Mouse (Mus musculus) lung, embryonic 14.5 days (tissue): ENCODE measurements around the gene Asap2. TPM values are rescaled to one million over a fixed set of nuclear protein-coding genes. Genes with fewer than 3 reads are reported as not detected.

Source experiments
- ATAC-seq: fragments of 200-750 bp; cut with Nextera tagmentation; 2 replicates; pipeline ENCODE4 v1.8.0; 2017; ENCODE audit warnings: mild to moderate bottlenecking, moderate TSS enrichment, moderate library complexity; ENCODE audit not compliant: insufficient read depth
- DNase-seq: peaks from one replicate; pipeline ENCODE4 v3.0.0-alpha.2; 2015
- H3K27ac ChIP-seq: fragments of 300-500 bp; sonication (generic); 2 replicates; pipeline ENCODE4 v1.5.1; 2014; ENCODE audit warnings: low read depth, mild to moderate bottlenecking, moderate library complexity
- H3K27me3 ChIP-seq: fragments of 300-500 bp; sonication (generic); 2 replicates; pipeline ENCODE4 v1.6.1; 2014; ENCODE audit warnings: low read length, control low read depth; ENCODE audit not compliant: insufficient read depth
- H3K36me3 ChIP-seq: fragments of 300-500 bp; sonication (generic); 2 replicates; pipeline ENCODE4 v1.6.1; 2014; ENCODE audit warnings: control low read depth; ENCODE audit not compliant: insufficient read depth
- H3K4me1 ChIP-seq: fragments of 300-500 bp; sonication (generic); 2 replicates; pipeline ENCODE4 v1.6.1; 2014; ENCODE audit warnings: antibody characterized with exemption, control low read depth; ENCODE audit not compliant: insufficient read depth
- H3K4me2 ChIP-seq: fragments of 300-500 bp; sonication (generic); 2 replicates; pipeline ENCODE4 v1.6.1; 2014; ENCODE audit warnings: mild to moderate bottlenecking
- H3K4me3 ChIP-seq: fragments of 300-500 bp; sonication (generic); 2 replicates; pipeline ENCODE4 v1.5.1; 2014; ENCODE audit warnings: low read depth, low read length
- H3K9ac ChIP-seq: fragments of 300-500 bp; sonication (generic); 2 replicates; pipeline ENCODE4 v1.6.1; 2014
- H3K9me3 ChIP-seq: fragments of 300-500 bp; sonication (generic); 2 replicates; pipeline ENCODE4 v1.6.1; 2016; ENCODE audit warnings: low read depth, low read length, control low read depth
- CTCF ChIP-seq: IDR thresholded peaks from 2 replicates; pipeline ENCODE4 v1.5.1; 2016; ENCODE audit warnings: antibody characterized with exemption, low read depth
- WGBS: fragments of 180-500 bp; shearing (Covaris S2); extraction: QIAGEN DNeasy Blood & Tissue Kit; methylation state at CpG from one replicate; pipeline ENCODE4 v1.1.7; 2014; 5-methylcytosine and 5-hydroxymethylcytosine counted together
- polyA plus RNA-seq: library from polyadenylated mRNA; unstranded; fragments of >200 nt; fragmentation: Nextera tagmentation; extraction: Ambion mirVana; gene quantifications from 2 replicates; pipeline ENCODE4 v1.2.1, GENCODE M21; 2014

Asap2 gene
- polyA plus RNA-seq, 1 experiment from 2014 or later, result 13.8 TPM

DNA sequence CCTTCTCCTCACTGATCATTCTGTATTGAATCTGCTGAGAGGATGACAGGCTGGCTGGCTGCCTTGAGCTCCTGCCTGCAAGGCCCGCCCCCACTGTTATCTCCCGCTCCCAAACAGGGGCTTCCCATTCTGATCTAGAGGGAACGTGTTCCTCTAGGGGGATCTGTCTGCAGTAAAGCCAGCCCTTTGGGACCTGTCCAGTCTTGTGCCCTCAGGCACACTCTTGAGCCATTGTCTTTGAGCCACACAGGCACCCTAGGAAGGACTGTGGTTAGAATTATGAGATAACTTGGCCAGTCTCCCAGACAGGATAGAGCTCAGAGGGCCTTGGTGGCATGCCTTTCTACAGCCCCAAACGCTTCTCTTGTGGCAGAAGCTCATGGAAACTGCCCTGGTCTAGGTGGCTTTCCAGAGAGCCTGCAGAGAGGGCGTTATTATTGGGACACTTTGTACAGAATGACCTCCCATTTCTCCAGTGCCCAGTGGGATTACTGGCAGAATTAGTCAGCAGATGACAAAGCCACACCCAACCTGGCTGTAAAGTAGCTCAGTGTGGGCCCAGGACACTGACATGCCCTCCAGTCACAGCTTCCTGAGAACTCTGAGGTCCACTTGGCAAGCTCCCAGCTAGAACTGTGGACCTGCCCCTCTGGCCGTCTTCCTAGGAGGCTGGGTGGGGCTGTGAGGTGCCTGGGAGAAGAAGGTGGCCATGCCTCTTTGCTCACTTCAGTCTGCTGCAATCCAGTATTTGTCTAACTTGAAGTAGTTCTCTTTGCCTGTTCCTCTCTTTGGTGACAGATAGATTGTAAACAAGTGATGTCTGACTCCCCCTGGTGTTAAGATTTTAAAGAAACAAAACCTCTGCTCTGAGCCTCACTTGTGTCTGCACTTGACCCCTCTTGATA lies 237.1 kb downstream of the Asap2 start:
- ATAC-seq, result peak; percentile 48
- TF ChIP-seq CTCF, result peak; percentile 48
- H3K4me1 ChIP-seq, result peaks cover 7% of the 10 kb centered on the region; the same call in 1 of the 2 replicates
- H3K27ac ChIP-seq, result peak overlapping the region; percentile 16; the same call in 1 of the 2 replicates
- no peaks in the 10 kb centered on the region for H3K9me3 ChIP-seq
- H3K4me2 ChIP-seq, result no peak overlapping the region
- peak; percentile 71 for DNase-seq
- H3K4me3 ChIP-seq, result no peak overlapping the region
- no peaks in the 10 kb centered on the region for H3K27me3 ChIP-seq
- 30% methylated on average over 6 of the region's 6 CpGs for WGBS
- peaks cover 45% of the 10 kb centered on the region for H3K36me3 ChIP-seq
- no peak overlapping the region for H3K9ac ChIP-seq

DNA sequence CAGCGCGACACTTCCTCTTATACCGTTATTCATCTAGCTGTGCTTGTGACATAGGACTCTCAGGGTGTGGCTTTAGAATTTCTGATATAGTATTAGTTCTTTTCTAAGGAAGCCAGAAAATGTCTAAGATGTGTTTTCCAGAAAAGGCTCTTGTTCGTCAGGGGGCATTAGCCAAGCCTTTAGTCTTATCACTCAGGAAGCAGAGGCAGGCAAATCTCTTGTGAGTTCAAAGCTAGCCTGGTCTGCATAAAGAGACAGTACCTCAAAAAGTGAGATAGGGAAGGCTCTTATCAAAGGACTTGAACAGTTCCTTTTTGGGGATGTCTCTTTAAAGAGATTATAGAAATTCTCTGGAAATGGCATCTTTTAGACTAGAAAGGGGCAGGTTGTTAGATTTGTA lies 238.4 kb downstream of the Asap2 start:
- Histone ChIP-seq H3K4me1 (peaks cover 7% of the 10 kb centered on the region; the same call in 1 of the 2 replicates), H3K27ac (no peak overlapping the region), H3K4me3 (no peak overlapping the region), H3K9ac (no peak overlapping the region), H3K27me3 (no peaks in the 10 kb centered on the region), H3K36me3 (peaks cover 44% of the 10 kb centered on the region), H3K4me2 (no peak overlapping the region), H3K9me3 (no peaks in the 10 kb centered on the region)
- no peak for DNase-seq
- WGBS, result 89% methylated on average over 4 of the region's 4 CpGs
- no peak for ATAC-seq
- TF ChIP-seq CTCF, result no peak

GRCm38 (mm10) chr12:21229076-21229918 lies 239.0 kb downstream of the Asap2 start:
- peaks cover 37% of the 10 kb centered on the region for H3K36me3 ChIP-seq
- no peak overlapping the region for H3K4me2 ChIP-seq
- DNase-seq (peak; percentile 11), ATAC-seq (no peak)
- H3K4me1 ChIP-seq, result peaks cover 7% of the 10 kb centered on the region; the same call in 1 of the 2 replicates
- H3K27me3 ChIP-seq, result no peaks in the 10 kb centered on the region
- TF ChIP-seq CTCF, result no peak
- H3K4me3 ChIP-seq, result no peak overlapping the region
- no peaks in the 10 kb centered on the region for H3K9me3 ChIP-seq
- 60% methylated on average over 17 of the region's 17 CpGs for WGBS
- H3K27ac ChIP-seq, result no peak overlapping the region
- no peak overlapping the region for H3K9ac ChIP-seq

- Histone ChIP-seq H3K27me3 (no peaks in the 10 kb centered on the region), H3K4me2 (no peak overlapping the region), H3K36me3 (peaks cover 50% of the 10 kb centered on the region), H3K4me1 (no peaks in the 10 kb centered on the region), H3K27ac (no peak overlapping the region), H3K9ac (no peak overlapping the region), H3K4me3 (no peak overlapping the region), H3K9me3 (no peaks in the 10 kb centered on the region)
- ATAC-seq (no peak), DNase-seq (no peak)
- no peak for TF ChIP-seq CTCF
- 84% methylated on average over 7 of the region's 7 CpGs for WGBS
Measured at GRCm38 (mm10) chr12:21233727-21234126, 243.5 kb downstream of the Asap2 start.

- H3K36me3 ChIP-seq, result peaks cover 49% of the 10 kb centered on the region
Measured at GRCm38 (mm10) chr12:21234560-21234959, 244.3 kb downstream of the Asap2 start.

GRCm38 (mm10) chr12:21241965-21242364 lies 251.7 kb downstream of the Asap2 start:
- ATAC-seq, result no peak
- peaks cover 50% of the 10 kb centered on the region for H3K36me3 ChIP-seq
- no peak overlapping the region for H3K9ac ChIP-seq
- no peak overlapping the region for H3K27ac ChIP-seq
- no peaks in the 10 kb centered on the region for H3K9me3 ChIP-seq
- H3K4me2 ChIP-seq, result no peak overlapping the region
- H3K27me3 ChIP-seq, result no peaks in the 10 kb centered on the region
- DNase-seq, result no peak
- no peaks in the 10 kb centered on the region for H3K4me1 ChIP-seq
- 77% methylated on average over 3 of the region's 3 CpGs for WGBS
- TF ChIP-seq CTCF, result no peak
- H3K4me3 ChIP-seq, result no peak overlapping the region

More at GRCm38 (mm10) chr12:21234560-21234959, 244.3 kb downstream of the Asap2 start:
- no peak overlapping the region for H3K27ac ChIP-seq
- H3K9ac ChIP-seq, result no peak overlapping the region
- TF ChIP-seq CTCF, result no peak
- no peak overlapping the region for H3K4me3 ChIP-seq
- no peaks in the 10 kb centered on the region for H3K27me3 ChIP-seq
- DNase-seq (no peak), ATAC-seq (no peak)
- H3K4me2 ChIP-seq, result no peak overlapping the region
- H3K9me3 ChIP-seq, result no peaks in the 10 kb centered on the region
- no peaks in the 10 kb centered on the region for H3K4me1 ChIP-seq
- 79% methylated on average over 2 of the region's 2 CpGs for WGBS

DNA sequence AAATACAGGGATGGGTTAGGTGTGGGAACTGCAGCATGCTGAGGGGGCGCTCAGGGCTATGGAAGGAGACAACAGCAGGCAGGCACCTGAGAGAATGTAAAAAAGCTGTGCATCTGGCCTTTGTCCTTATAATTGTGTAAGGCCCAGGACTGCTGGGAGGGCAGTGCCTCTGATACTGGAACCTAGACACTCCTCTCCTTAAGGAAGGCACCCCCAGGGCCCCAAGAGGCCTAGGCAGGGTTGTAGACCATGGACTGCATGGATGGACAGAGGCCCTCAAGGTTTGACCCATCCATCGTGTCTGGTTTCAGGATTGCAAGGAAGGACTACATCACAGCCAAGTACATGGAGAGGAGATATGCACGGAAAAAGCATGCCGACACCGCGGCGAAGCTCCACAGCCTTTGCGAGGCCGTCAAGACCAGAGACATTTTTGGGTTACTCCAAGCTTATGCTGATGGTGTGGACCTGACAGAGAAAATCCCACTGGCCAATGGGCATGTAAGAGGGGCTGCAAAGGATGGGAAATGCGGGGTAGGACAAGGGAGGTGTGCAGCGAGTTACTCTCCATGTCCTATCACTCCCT lies 254.2 kb downstream of the Asap2 start:
- H3K4me2 ChIP-seq, result no peak overlapping the region
- H3K27me3 ChIP-seq, result no peaks in the 10 kb centered on the region
- H3K9me3 ChIP-seq, result no peaks in the 10 kb centered on the region
- WGBS, result 93% methylated on average over 11 of the region's 11 CpGs
- H3K27ac ChIP-seq, result no peak overlapping the region
- no peak for TF ChIP-seq CTCF
- DNase-seq (no peak), ATAC-seq (no peak)
- H3K4me3 ChIP-seq, result no peak overlapping the region
- H3K36me3 ChIP-seq, result peaks cover 61% of the 10 kb centered on the region
- no peaks in the 10 kb centered on the region for H3K4me1 ChIP-seq
- H3K9ac ChIP-seq, result no peak overlapping the region
